Mouse (Mus musculus) kidney, adult 2 months (tissue): Measurements from ENCODE around the gene Pvalb. TPM values are rescaled to one million over a fixed set of nuclear protein-coding genes. Genes with fewer than 3 reads are reported as not detected.

Experiments used
- DNase-seq: peaks from one replicate; pipeline ENCODE4 v3.0.0; 2021
- H3K27ac ChIP-seq: fragments of 200-500 bp; 2 replicates; pipeline ENCODE4 v1.5.1; 2012; ENCODE audit warnings: low read depth, low read length, control low read depth, inconsistent platforms; ENCODE audit not compliant: insufficient read depth
- H3K27me3 ChIP-seq: fragments of 200-500 bp; replicated peaks from 2 replicates; pipeline ENCODE4 v1.6.1; 2012; ENCODE audit warnings: mild to moderate bottlenecking, moderate library complexity, low read length, inconsistent platforms; ENCODE audit not compliant: control insufficient read depth, insufficient read depth
- H3K36me3 ChIP-seq: fragments of 200-500 bp; 2 replicates; pipeline ENCODE4 v1.6.1; 2012; ENCODE audit warnings: mild to moderate bottlenecking, moderate library complexity, low read length, inconsistent platforms; ENCODE audit not compliant: control insufficient read depth, insufficient read depth
- H3K4me1 ChIP-seq: fragments of 200-500 bp; 2 replicates; pipeline ENCODE4 v1.6.1; 2011; ENCODE audit warnings: low read length; ENCODE audit not compliant: control insufficient read depth, insufficient read depth
- H3K4me3 ChIP-seq: fragments of 200-500 bp; 2 replicates; pipeline ENCODE4 v1.5.1; 2011; ENCODE audit warnings: mild to moderate bottlenecking, low read depth, low read length, control low read depth; ENCODE audit not compliant: insufficient read depth
- CTCF ChIP-seq: fragments of 200-500 bp; conservative IDR thresholded peaks from 2 replicates; pipeline ENCODE4 v1.5.1; 2011; ENCODE audit warnings: low read depth, mild to moderate bottlenecking, control low read depth, low read length, moderate library complexity, mixed read lengths; ENCODE audit not compliant: insufficient read depth, insufficient read length
- POLR2A ChIP-seq: fragments of 200-500 bp; IDR thresholded peaks from one replicate; pipeline ENCODE4 v1.6.1; 2011; ENCODE audit warnings: low read depth, low read length, control low read depth
- WGBS: fragments of 180-500 bp; shearing (Covaris S2); methylation state at CpG from one replicate; pipeline ENCODE4 v1.1.7; 2018; 5-methylcytosine and 5-hydroxymethylcytosine counted together
- polyA plus RNA-seq: library from polyadenylated mRNA; depleted of rRNA; stranded (reverse); fragments of >200 nt; gene quantifications from 2 replicates; pipeline ENCODE4 v1.2.3, GENCODE M21; 2012

The Pvalb gene
- polyA plus RNA-seq, 1 experiment, result 53.3 TPM

DNA sequence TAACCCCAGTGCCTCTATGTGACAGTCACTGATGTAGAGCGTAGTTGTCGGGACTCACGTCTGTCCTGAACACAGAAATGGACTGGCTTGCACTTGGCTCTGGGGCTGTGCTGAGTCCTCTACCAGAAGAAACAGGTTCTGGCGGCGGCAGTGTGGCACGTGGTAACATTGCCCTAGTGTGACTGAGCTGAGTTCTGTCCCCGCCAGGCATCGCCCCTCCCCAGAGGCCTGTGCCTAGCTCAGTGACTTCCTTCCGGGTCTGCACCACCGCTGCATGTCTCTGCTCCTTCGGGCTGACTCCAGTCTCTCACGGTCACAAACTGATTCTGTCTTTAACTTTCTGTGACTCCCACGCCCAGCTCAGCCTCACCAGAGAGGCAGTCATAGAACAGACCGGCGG, 35.5 kb downstream of the Pvalb start:
- DNase-seq, result no peak
- no peak overlapping the region for H3K4me3 ChIP-seq
- H3K27ac ChIP-seq, result no peak overlapping the region
- no peaks in the 10 kb centered on the region for H3K36me3 ChIP-seq
- 89% methylated on average over 15 of the region's 15 CpGs for WGBS
- TF ChIP-seq POLR2A (no peak), CTCF (no peak)
- H3K4me1 ChIP-seq, result peaks cover 4% of the 10 kb centered on the region; the same call in 1 of the 2 replicates
- no peaks in the 10 kb centered on the region for H3K27me3 ChIP-seq

- no peaks in the 10 kb centered on the region for H3K36me3 ChIP-seq
- H3K4me1 ChIP-seq, result peaks cover under 1% of the 10 kb centered on the region; the same call in 1 of the 2 replicates
- DNase-seq, result no peak
- no peak overlapping the region for H3K4me3 ChIP-seq
- TF ChIP-seq CTCF (no peak), POLR2A (no peak)
- no peaks in the 10 kb centered on the region for H3K27me3 ChIP-seq
- 84% methylated on average over 11 of the region's 11 CpGs for WGBS
- H3K27ac ChIP-seq, result no peak overlapping the region
Measured at GRCm38 (mm10) chr15:78169566-78169965, 36.6 kb downstream of the Pvalb start.

DNA sequence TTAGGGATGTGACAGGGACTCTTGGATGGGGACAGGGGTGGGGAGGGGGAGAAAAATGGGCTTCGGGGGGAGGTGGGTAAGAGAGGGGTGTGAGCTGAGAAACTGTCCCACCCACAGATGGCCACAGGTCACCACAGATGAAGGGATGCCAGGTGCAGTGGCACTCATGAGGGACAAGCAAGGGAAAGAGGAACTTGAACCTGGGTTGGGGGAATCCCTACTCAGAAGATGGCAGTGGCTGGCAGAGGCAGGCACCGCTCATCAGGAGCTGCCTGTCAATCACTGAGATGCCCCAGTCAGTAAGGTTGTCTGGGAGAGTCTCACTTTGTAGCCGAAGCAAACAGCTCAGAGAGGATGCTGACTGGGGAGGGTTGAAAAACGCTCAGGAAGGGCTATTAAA, 40.9 kb downstream of the Pvalb start:
- H3K36me3 ChIP-seq, result no peaks in the 10 kb centered on the region
- H3K4me1 ChIP-seq, result no peaks in the 10 kb centered on the region
- TF ChIP-seq CTCF (no peak), POLR2A (no peak)
- 84% methylated on average over 4 of the region's 4 CpGs for WGBS
- no peaks in the 10 kb centered on the region for H3K27me3 ChIP-seq
- no peak overlapping the region for H3K4me3 ChIP-seq
- no peak overlapping the region for H3K27ac ChIP-seq
- no peak for DNase-seq

GRCm38 (mm10) chr15:78164466-78164865, 41.7 kb downstream of the Pvalb start:
- Histone ChIP-seq H3K27me3 (no peaks in the 10 kb centered on the region), H3K4me3 (no peak overlapping the region), H3K4me1 (no peaks in the 10 kb centered on the region), H3K27ac (no peak overlapping the region), H3K36me3 (no peaks in the 10 kb centered on the region)
- no peak for DNase-seq
- WGBS, result 91% methylated on average over 11 of the region's 11 CpGs
- TF ChIP-seq POLR2A, result no peak
- no peak for TF ChIP-seq CTCF

GRCm38 (mm10) chr15:78161946-78162345, 44.3 kb downstream of the Pvalb start:
- H3K27ac ChIP-seq, result no peak overlapping the region
- H3K36me3 ChIP-seq, result no peaks in the 10 kb centered on the region
- H3K4me3 ChIP-seq, result no peak overlapping the region
- no peak for DNase-seq
- no peaks in the 10 kb centered on the region for H3K4me1 ChIP-seq
- no peaks in the 10 kb centered on the region for H3K27me3 ChIP-seq
- no peak for TF ChIP-seq POLR2A
- TF ChIP-seq CTCF, result no peak
- WGBS, result 66% methylated on average over 9 of the region's 9 CpGs

DNA sequence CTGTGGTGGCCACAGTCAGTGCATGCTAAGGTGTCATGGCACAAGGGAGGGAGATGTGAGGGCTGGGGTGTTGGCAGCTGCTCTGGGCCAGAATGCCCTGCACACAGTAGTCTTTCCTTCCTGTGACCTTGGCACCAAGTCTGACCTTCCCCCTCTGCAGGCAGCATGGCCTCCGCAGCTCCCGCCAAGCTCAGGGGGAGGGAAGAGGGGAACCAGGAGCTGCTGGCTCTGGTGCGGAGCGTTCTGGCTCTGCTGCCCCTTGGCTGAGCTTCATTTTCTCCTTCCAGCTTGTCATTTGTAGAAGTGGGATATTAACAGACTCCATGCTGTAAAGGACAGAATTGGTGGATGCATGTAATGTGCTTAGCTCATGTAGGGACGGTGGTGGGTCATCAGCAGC, 47.9 kb downstream of the Pvalb start:
- TF ChIP-seq CTCF (no peak), POLR2A (no peak)
- WGBS, result 76% methylated on average over 5 of the region's 5 CpGs
- Histone ChIP-seq H3K27me3 (no peaks in the 10 kb centered on the region), H3K4me3 (no peak overlapping the region), H3K36me3 (no peaks in the 10 kb centered on the region), H3K4me1 (no peaks in the 10 kb centered on the region), H3K27ac (no peak overlapping the region)
- no peak for DNase-seq

DNA sequence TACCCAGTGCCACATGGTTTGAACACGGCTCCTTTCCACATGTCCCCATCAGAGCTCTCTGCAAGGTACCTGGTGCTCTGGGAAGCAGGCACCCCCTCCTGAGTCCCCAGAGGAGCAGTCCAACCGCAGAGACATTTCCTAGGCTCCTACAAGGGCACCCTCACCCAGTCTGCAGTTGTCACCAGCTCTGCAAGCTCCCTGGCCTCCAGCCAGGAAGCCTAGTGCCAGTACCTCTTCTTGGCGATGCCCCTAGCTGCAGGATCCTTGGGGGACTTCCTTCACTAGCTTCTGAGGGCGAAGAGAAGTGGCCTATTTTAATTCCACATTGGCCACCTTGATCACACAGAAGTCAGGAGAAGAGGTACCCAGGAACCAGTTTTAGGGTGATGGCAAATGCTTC, 48.4 kb downstream of the Pvalb start:
- Histone ChIP-seq H3K4me3 (no peak overlapping the region), H3K27ac (no peak overlapping the region), H3K4me1 (no peaks in the 10 kb centered on the region), H3K36me3 (no peaks in the 10 kb centered on the region), H3K27me3 (no peaks in the 10 kb centered on the region)
- 71% methylated on average over 4 of the region's 4 CpGs for WGBS
- DNase-seq, result no peak
- no peak for TF ChIP-seq CTCF
- no peak for TF ChIP-seq POLR2A

DNA sequence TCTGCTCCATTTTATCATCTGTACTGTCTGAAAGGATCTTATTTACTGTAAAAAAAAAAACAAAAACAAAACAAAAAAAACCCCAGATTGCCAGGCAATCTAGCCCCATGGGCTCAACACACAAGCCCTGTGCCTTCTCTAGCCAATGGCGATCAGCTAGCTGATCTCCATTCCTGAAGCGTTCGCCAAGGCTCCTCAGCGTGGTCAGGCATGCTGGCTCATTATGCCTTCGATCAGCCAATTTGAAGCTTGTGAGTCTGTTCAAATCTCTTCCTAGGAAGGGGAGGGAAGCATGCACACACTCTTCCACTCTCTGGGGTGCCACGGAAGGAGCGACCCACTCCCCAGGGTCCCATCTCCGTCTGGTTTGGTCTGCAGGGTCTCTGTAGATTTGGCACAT, 48.9 kb downstream of the Pvalb start:
- Histone ChIP-seq H3K36me3 (no peaks in the 10 kb centered on the region), H3K4me3 (no peak overlapping the region), H3K27me3 (no peaks in the 10 kb centered on the region), H3K4me1 (no peaks in the 10 kb centered on the region), H3K27ac (no peak overlapping the region)
- 85% methylated on average over 8 of the region's 8 CpGs for WGBS
- no peak for TF ChIP-seq CTCF
- no peak for TF ChIP-seq POLR2A
- no peak for DNase-seq
